8 mouse cellular contexts compared by ENCODE assay signal in the genomic region with DNA sequence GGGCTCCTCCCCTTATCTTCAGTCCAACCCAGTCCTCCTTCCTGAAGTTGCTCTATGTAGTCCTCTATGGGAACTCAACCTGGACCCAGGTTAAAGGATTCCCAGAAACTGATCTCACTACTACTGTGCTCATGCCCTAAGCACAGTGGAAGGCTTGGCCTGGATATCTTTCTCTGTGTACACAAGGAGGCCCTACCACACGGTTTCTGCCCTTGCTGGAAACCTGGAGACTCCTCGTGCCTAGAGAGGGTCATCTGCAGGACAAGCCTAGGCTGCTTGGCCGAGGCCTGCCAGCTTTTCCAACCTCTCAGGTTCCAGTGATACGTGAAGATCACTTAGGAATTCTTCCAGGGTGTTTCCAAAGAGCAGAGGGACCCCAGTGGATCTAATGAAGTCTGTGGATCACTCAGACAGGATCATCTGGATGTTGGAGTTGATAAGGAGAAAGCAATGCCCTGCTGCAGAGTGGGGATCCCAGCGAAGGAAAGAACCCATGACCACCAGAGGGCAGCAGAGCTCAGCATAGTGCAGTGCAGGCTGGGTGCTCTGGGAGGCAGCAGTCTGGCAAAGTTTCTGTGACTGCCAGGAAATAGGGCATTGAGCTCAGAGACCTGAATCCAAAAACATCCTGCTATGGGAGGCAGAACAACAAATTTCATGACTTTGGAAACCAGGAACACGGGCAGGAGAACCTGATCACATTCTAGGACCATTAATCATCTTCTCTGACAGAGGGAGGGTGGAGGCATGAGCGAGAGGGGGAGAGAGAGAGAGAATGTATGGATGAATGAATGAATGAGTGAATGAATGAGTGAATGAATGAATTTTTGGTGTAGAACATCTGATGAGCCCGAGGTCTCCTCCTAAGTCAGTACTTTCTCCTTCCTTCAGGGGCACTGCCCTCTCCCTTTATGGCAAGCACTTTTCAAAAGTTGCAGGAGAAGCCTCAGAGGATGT. TPM values are rescaled to one million over a fixed set of nuclear protein-coding genes. Genes with fewer than 3 reads are reported as not detected.
A peak's percentile ranks its signal among the peaks of the same experiment; 100 is the strongest.
DNase-seq lines count a peak whose midpoint lies in the region; ATAC-seq and TF ChIP-seq lines count a peak whose summit lies in the region.
"Not testable (repeated sequence)": the region's sequence is repeated elsewhere in the genome, so short reads cannot be mapped to it uniquely, and the experiment has no call there.

No protein-coding gene starts in this region.

- not testable (repeated sequence) for H3K27ac ChIP-seq in forebrain, embryonic 12.5 days; heart, embryonic 10.5 days; hindbrain, embryonic 16.5 days (ENCODE audit: low read depth, low read length); kidney, postnatal 0 days; liver, embryonic 16.5 days (ENCODE audit: low read length); midbrain, embryonic 12.5 days (replicated peaks); neural tube, embryonic 14.5 days (ENCODE audit: low read depth, low read length)

- H3K4me1 ChIP-seq in forebrain, embryonic 12.5 days; heart, embryonic 10.5 days; hindbrain, embryonic 16.5 days (ENCODE audit: control insufficient read depth, insufficient read depth, low read depth, low read length); kidney, postnatal 0 days (replicated peaks; ENCODE audit: insufficient read depth, low read length); liver, embryonic 16.5 days (ENCODE audit: control insufficient read depth, low read depth, low read length); midbrain, embryonic 12.5 days; neural tube, embryonic 14.5 days (ENCODE audit: control insufficient read depth, insufficient read depth, low read length): not testable (repeated sequence)

- in situ Hi-C loops in Patski (cut with MboI; ENCODE audit: low pct_unique_long_range_greater_than_20kb): loop anchor here (10.0 kb wide), 1 partner anchor 332 kb away; no protein-coding TSS in a partner anchor

- not testable (repeated sequence) for H3K9ac ChIP-seq in forebrain, embryonic 12.5 days; hindbrain, embryonic 16.5 days (ENCODE audit: low read depth, low read length); kidney, postnatal 0 days (ENCODE audit: low read depth, low read length); liver, embryonic 16.5 days (ENCODE audit: low read depth, low read length); midbrain, embryonic 12.5 days (replicated peaks); neural tube, embryonic 14.5 days (replicated peaks; ENCODE audit: low read depth, low read length)

- H3K9me3 ChIP-seq in forebrain, embryonic 12.5 days; heart, embryonic 10.5 days; hindbrain, embryonic 16.5 days (ENCODE audit: control insufficient read depth, low read length); kidney, postnatal 0 days (replicated peaks; ENCODE audit: low read length); liver, embryonic 16.5 days (replicated peaks; ENCODE audit: control insufficient read depth, low read length); midbrain, embryonic 12.5 days; neural tube, embryonic 14.5 days (ENCODE audit: control insufficient read depth, low read length): not testable (repeated sequence)

- H3K4me3 ChIP-seq in forebrain, embryonic 12.5 days (replicated peaks); heart, embryonic 10.5 days; hindbrain, embryonic 16.5 days (ENCODE audit: low read length); kidney, postnatal 0 days (replicated peaks; ENCODE audit: low read depth, low read length); liver, embryonic 16.5 days (ENCODE audit: low read depth, low read length); midbrain, embryonic 12.5 days; neural tube, embryonic 14.5 days (ENCODE audit: low read depth, low read length): not testable (repeated sequence)

- TF ChIP-seq CTCF in Patski (IDR thresholded peaks at IDR 0.05); kidney, postnatal 0 days (IDR thresholded peaks at IDR 0.05; ENCODE audit: low read depth): not testable (repeated sequence)

- WGBS in forebrain, embryonic 12.5 days: 78% methylated on average over 6 of the region's 8 CpGs
- 73% methylated on average over 5 of the region's 8 CpGs for WGBS in heart, embryonic 10.5 days
- WGBS in hindbrain, embryonic 16.5 days: 74% methylated on average over 5 of the region's 8 CpGs
- WGBS in kidney, postnatal 0 days: 66% methylated on average over 5 of the region's 8 CpGs
- 70% methylated on average over 5 of the region's 8 CpGs for WGBS in liver, embryonic 16.5 days (ENCODE audit: insufficient replicate concordance)
- WGBS in midbrain, embryonic 12.5 days: 80% methylated on average over 5 of the region's 8 CpGs
- WGBS in neural tube, embryonic 14.5 days: 80% methylated on average over 5 of the region's 8 CpGs

- not testable (repeated sequence) for DNase-seq in Patski (ENCODE audit: low read depth, low spot score); kidney, postnatal 0 days (ENCODE audit: low spot score)
- DNase-seq in heart, embryonic 10.5 days (ENCODE audit: low spot score): peak; percentile 64

- not testable (repeated sequence) for H3K4me2 ChIP-seq in forebrain, embryonic 12.5 days; hindbrain, embryonic 16.5 days (ENCODE audit: low read length); kidney, postnatal 0 days (ENCODE audit: low read length); liver, embryonic 16.5 days (ENCODE audit: low read depth, low read length); midbrain, embryonic 12.5 days (replicated peaks); neural tube, embryonic 14.5 days (ENCODE audit: low read depth, low read length)

- peak; percentile 95 for ATAC-seq in Patski
- peak; percentile 77 for ATAC-seq in forebrain, embryonic 12.5 days (ENCODE audit: low FRiP score)
- ATAC-seq in hindbrain, embryonic 16.5 days: peak; percentile 83
- ATAC-seq in kidney, postnatal 0 days (replicated peaks; ENCODE audit: low FRiP score, low read depth): peak; percentile 78
- peak; percentile 55 for ATAC-seq in liver, embryonic 16.5 days (ENCODE audit: low read depth)
- peak; percentile 62; the same call in 1 of the 2 replicates for ATAC-seq in midbrain, embryonic 12.5 days (ENCODE audit: low FRiP score, low read depth)
- ATAC-seq in neural tube, embryonic 14.5 days (ENCODE audit: low read depth): peak; percentile 79; the same call in 1 of the 2 replicates

- POLR2A ChIA-PET in Patski (lab: Charles Lee): not testable (repeated sequence)

- H3K36me3 ChIP-seq in forebrain, embryonic 12.5 days (replicated peaks): peaks cover 44% of the 10 kb centered on the region
- peaks cover 44% of the 10 kb centered on the region for H3K36me3 ChIP-seq in heart, embryonic 10.5 days
- not testable (repeated sequence) for H3K36me3 ChIP-seq in hindbrain, embryonic 16.5 days (ENCODE audit: control insufficient read depth, insufficient read depth, low read length); liver, embryonic 16.5 days (ENCODE audit: control insufficient read depth, insufficient read depth); neural tube, embryonic 14.5 days (ENCODE audit: control insufficient read depth, insufficient read depth, low read length)
- peaks cover 29% of the 10 kb centered on the region for H3K36me3 ChIP-seq in kidney, postnatal 0 days (ENCODE audit: insufficient read depth, low read length)
- H3K36me3 ChIP-seq in midbrain, embryonic 12.5 days: peaks cover 43% of the 10 kb centered on the region

- not testable (repeated sequence) for H3K27me3 ChIP-seq in Patski; forebrain, embryonic 12.5 days; heart, embryonic 10.5 days (ENCODE audit: insufficient read depth, poor library complexity, severe bottlenecking); hindbrain, embryonic 16.5 days (replicated peaks; ENCODE audit: control insufficient read depth, insufficient read depth, low read length); kidney, postnatal 0 days (ENCODE audit: insufficient read depth, low read length); liver, embryonic 16.5 days (ENCODE audit: control insufficient read depth, insufficient read depth, low read depth, low read length); midbrain, embryonic 12.5 days; neural tube, embryonic 14.5 days (ENCODE audit: control insufficient read depth, insufficient read depth, low read length)

- CTCF ChIA-PET in Patski (lab: Charles Lee): not testable (repeated sequence)

RNA-seq across cellular contexts. Expression of a gene that starts 29.7 kb away (rescaled TPM):
- polyA plus RNA-seq in Patski (2021): 12.7 TPM
- 25.0 and 30.2 TPM in 2 replicates for polyA plus RNA-seq in forebrain, embryonic 12.5 days (2016; fragmentation: Nextera tagmentation; extraction: Ambion mirVana)
- 22.0 and 24.1 TPM in 2 replicates for polyA plus RNA-seq in heart, embryonic 10.5 days (2016; fragmentation: Nextera tagmentation; extraction: Ambion mirVana)
- polyA plus RNA-seq in hindbrain, embryonic 16.5 days (2015; fragmentation: Nextera tagmentation; extraction: Ambion mirVana): 4.8 and 7.2 TPM in 2 replicates
- polyA plus RNA-seq in kidney, postnatal 0 days (2015; fragmentation: Nextera tagmentation; extraction: Ambion mirVana): 5.6 and 6.8 TPM in 2 replicates
- polyA plus RNA-seq in liver, embryonic 16.5 days (2015; fragmentation: Nextera tagmentation; extraction: Ambion mirVana): 5.8 and 6.3 TPM in 2 replicates
- polyA plus RNA-seq in midbrain, embryonic 12.5 days (2016; fragmentation: Nextera tagmentation; extraction: Ambion mirVana): 20.0 and 21.3 TPM in 2 replicates
- 2.9 and 3.6 TPM in 2 replicates for polyA plus RNA-seq in neural tube, embryonic 14.5 days (2014; fragmentation: Nextera tagmentation; extraction: Ambion mirVana)

RNA-seq across cellular contexts. Expression of a gene that starts 41.6 kb away (rescaled TPM):
- polyA plus RNA-seq in Patski (2021): 57.7 TPM
- 34.8 and 35.2 TPM in 2 replicates for polyA plus RNA-seq in forebrain, embryonic 12.5 days (2016; fragmentation: Nextera tagmentation; extraction: Ambion mirVana)
- 32.6 and 36.6 TPM in 2 replicates for polyA plus RNA-seq in heart, embryonic 10.5 days (2016; fragmentation: Nextera tagmentation; extraction: Ambion mirVana)
- 46.5 and 49.2 TPM in 2 replicates for polyA plus RNA-seq in hindbrain, embryonic 16.5 days (2015; fragmentation: Nextera tagmentation; extraction: Ambion mirVana)
- polyA plus RNA-seq in kidney, postnatal 0 days (2015; fragmentation: Nextera tagmentation; extraction: Ambion mirVana): 41.6 and 43.7 TPM in 2 replicates
- polyA plus RNA-seq in liver, embryonic 16.5 days (2015; fragmentation: Nextera tagmentation; extraction: Ambion mirVana): 14.0 and 14.8 TPM in 2 replicates
- polyA plus RNA-seq in midbrain, embryonic 12.5 days (2016; fragmentation: Nextera tagmentation; extraction: Ambion mirVana): 34.6 and 38.8 TPM in 2 replicates
- polyA plus RNA-seq in neural tube, embryonic 14.5 days (2014; fragmentation: Nextera tagmentation; extraction: Ambion mirVana): 37.3 and 41.5 TPM in 2 replicates

RNA-seq across cellular contexts. Expression of a gene that starts 51.6 kb away (rescaled TPM):
- 294 TPM for polyA plus RNA-seq in Patski (2021)
- 272 and 275 TPM in 2 replicates for polyA plus RNA-seq in forebrain, embryonic 12.5 days (2016; fragmentation: Nextera tagmentation; extraction: Ambion mirVana)
- 463 and 533 TPM in 2 replicates for polyA plus RNA-seq in heart, embryonic 10.5 days (2016; fragmentation: Nextera tagmentation; extraction: Ambion mirVana)
- polyA plus RNA-seq in hindbrain, embryonic 16.5 days (2015; fragmentation: Nextera tagmentation; extraction: Ambion mirVana): 392 and 420 TPM in 2 replicates
- 536 and 576 TPM in 2 replicates for polyA plus RNA-seq in kidney, postnatal 0 days (2015; fragmentation: Nextera tagmentation; extraction: Ambion mirVana)
- 193 and 201 TPM in 2 replicates for polyA plus RNA-seq in liver, embryonic 16.5 days (2015; fragmentation: Nextera tagmentation; extraction: Ambion mirVana)
- polyA plus RNA-seq in midbrain, embryonic 12.5 days (2016; fragmentation: Nextera tagmentation; extraction: Ambion mirVana): 290 and 294 TPM in 2 replicates
- 428 and 454 TPM in 2 replicates for polyA plus RNA-seq in neural tube, embryonic 14.5 days (2014; fragmentation: Nextera tagmentation; extraction: Ambion mirVana)
